Mouse (Mus musculus) erythroblast, embryonic 14.5 days (primary cell): ENCODE measurements around the gene Olfr618.

Source experiments
- GATA1 ChIP-seq: IDR thresholded peaks from 2 replicates; pipeline ENCODE4 v1.6.1; 2012; ENCODE audit warnings: low read length, inconsistent platforms, mixed read lengths
- TAL1 ChIP-seq: IDR thresholded peaks from 3 replicates; pipeline ENCODE4 v1.6.1; 2012; ENCODE audit warnings: low read length, inconsistent platforms, mixed read lengths

DNA sequence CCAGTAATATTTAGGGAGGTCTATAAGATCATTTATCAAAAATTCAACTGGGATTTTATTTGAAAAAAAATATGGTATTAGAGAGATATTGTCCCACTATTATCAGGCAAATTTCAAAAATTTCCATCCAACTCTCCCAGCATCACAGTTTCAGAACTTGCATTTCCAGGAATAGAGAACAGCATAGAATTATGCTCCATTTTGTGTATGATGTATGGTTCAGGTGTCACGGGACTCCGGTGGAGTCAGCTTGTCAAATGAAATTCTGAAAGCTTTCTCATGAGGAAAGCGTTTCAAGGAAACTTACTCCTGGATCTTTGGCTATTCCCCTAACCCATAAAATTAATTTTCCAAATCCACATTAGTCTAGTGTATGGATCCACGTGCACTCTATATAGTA, 54.2 kb downstream of the Olfr618 start:
- TF ChIP-seq GATA1 (no peak), TAL1 (no peak)
